Mouse (Mus musculus): ENCODE results near the gene Klhl6.

The Klhl6 gene

GRCm38 (mm10) chr16:19968666-19969065, 14.2 kb downstream of the Klhl6 start:
- DNase-seq: no peak

GRCm38 (mm10) chr16:19967897-19968392, 14.9 kb downstream of the Klhl6 start:
- DNase-seq: no peak

- DNase-seq: no peak
Measured at GRCm38 (mm10) chr16:19966976-19967375, 15.9 kb downstream of the Klhl6 start.

DNA sequence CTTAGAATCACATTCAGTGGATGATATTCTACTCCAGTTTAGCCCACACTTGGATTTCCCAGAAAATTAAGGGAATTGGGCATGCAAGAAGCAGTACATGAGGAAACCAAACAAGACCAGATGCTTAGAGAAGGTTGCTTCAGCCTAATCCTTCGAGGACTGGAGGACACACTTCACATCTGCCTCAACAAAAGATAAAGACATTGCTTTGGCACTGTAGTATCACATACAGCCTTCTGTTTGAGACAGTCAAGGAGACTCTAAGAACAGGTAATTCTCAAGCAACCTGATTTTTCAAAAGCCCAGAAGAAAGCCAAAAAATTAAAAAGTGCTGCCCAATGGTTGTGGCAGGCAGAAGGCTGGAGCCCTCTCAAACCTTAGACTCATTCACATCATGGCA, 16.4 kb downstream of the Klhl6 start:
- DNase-seq: no peak

- DNase-seq: no peak
Measured at GRCm38 (mm10) chr16:19962951-19963350, 19.9 kb downstream of the Klhl6 start.

DNA sequence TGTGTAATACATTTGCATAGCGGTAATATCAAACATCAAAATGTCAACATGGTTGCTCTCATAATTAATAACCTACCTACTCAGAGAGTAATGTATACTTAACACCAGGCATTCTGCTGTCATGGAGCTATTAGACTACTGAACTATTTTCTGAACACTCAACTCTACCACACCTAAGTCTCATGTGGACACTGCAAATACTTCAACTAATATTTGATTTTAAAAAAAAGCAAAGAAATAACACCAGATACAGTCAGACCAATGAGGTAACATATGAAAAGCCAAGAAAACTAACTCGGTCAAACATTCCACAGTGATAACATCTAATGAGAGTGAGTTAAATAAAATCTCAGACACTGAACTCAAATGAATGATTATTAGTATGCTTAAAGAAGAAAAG, 21.8 kb downstream of the Klhl6 start:
- DNase-seq: no peak

- no peak for DNase-seq
Measured at GRCm38 (mm10) chr16:19960407-19961058, 22.3 kb downstream of the Klhl6 start.

GRCm38 (mm10) chr16:19957051-19957450, 25.8 kb downstream of the Klhl6 start:
- no peak for DNase-seq

DNA sequence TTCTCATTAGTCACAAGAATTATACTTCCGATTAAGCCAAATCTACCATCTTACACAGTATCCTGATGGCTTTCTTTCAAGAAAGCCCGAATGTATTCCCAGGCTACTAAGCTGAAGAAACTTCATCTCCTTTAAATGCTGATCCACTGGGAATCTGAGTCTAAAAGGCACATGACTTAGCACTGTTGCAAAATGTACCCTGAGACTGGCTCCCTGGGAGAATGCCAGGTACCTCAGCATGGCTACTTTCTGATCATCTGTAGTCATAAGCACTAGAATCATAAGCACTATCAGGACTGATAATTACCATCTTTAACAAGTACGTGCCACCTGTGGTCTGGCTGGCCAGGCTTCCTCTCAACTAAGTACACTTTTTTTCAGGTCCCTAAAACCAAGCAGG, 35.5 kb downstream of the Klhl6 start:
- no peak for DNase-seq

- DNase-seq: no peak
Measured at GRCm38 (mm10) chr16:19946578-19947298, 36.1 kb downstream of the Klhl6 start.

- DNase-seq: no peak
Measured at GRCm38 (mm10) chr16:19920823-19921222, 62.0 kb downstream of the Klhl6 start.

DNA sequence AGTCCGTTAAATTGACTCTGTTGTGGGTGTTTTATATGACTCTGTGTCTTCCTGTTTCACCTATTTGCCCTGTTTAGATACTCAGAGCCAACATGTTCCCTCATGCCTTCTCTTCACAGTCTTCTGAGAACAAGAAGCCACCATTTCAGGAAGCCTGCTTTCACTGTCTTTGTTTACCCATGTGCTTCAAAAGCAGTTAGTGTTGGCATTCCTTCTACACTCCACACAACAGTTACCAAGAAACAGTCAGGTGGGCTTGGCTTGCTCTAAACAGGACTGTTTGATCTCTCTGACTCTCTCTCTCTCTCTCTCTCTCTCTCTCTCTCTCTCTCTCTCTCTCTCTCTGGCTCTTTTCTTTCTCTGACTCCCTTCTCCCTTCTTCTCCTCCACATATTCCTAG, 64.6 kb downstream of the Klhl6 start:
- DNase-seq: no peak

DNA sequence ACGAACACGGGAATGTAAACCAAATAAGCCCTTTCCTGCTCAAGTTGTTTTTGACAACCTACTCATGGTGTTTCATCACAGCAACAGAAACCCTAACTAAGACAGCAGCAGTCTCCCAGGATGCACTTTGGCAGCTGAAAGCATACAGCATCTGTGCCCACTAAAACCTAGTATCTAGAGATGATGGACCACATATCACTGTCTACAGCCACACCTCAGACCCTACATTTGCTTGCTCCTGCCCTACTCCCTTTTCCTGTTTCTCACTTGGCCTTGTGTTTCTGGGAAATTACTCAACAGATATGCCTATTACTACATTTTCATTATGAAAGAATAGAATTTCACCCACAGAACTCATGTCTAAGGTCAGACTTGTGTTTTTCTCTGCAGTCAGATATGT, 70.3 kb downstream of the Klhl6 start:
- no peak for DNase-seq

GRCm38 (mm10) chr16:19908291-19908690, 74.5 kb downstream of the Klhl6 start:
- no peak for DNase-seq

DNA sequence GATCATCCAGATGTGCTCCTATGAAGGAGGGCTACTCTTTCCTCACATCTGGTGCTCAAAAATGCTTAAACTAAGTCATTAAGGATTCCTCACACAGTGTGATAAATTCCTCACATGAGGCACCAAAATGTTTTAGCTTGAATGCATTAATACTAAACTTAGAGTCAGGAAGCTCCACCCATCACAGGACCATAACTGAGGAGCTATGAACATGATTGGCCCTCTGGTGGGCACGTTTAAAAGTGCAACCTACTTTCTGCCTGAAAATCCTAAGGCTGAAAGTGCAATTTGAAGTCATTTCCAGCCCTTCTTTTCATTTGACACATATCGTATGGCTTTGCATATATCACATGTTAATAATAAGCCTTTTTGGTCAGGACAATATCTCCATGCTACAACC, 75.7 kb downstream of the Klhl6 start:
- peak; percentile 47 for DNase-seq

DNA sequence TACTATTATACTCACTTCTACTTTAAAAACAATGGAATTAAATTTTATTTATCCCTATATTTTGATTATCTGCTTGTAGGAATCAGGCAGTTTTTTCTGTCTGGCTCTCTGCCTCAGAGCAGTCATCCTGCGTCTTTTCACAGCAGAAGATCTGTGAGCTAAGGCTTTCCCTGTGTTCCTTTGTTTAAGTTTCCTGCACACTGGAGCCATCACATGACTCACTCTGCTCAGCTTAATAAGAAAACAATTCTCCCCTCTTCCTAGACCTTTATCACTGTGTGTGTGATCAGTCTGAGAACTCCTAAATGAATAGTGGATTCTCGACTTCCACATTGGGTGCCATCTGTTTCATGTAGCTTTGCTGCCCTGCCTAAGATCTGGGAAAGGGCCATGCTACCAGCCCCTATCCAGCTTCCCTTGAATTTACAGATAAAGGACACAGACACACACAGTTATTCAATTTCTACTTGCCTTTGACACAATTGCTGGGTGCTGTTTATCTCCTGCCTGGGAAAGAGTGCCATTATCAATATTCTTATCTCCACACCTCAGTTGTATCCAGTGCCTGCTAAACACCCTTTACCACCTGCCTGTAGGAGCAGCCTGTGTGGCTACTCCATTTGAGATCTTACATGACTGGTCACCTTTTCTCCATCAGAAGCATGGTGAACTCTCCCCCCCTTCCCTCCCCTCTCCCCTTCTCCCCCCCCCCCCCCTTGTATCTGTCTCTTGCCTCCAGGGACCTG, 77.9 kb downstream of the Klhl6 start:
- no peak for DNase-seq

DNA sequence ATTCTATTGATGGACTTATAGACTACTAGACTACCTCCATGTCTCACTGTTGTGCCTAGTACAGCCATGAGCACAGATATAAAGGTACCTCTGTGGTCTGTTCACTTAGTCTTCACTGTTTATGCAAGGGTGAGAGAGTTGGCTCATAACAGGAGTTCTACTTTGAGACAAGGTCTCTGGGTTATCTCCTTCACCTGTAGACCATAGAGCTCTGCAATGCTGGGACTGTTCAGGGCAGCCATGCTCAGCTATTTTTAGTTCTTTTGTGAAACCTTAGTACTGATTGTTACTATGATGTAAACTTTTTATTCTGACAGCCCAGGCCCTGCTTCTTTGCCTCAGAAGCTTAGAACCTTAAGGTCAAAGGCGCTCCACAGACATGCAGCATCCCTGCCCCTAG, 79.0 kb downstream of the Klhl6 start:
- no peak for DNase-seq

Measured in right cerebral cortex, postnatal 4 days (tissue).